Mouse (Mus musculus): ENCODE results near the gene Col13a1.

- TF ChIP-seq CTCF (IDR thresholded peaks at IDR 0.05; ENCODE audit: low read depth) (no peak), EP300 (IDR thresholded peaks at IDR 0.05; ENCODE audit: low read depth) (no peak)
Observed at GRCm38 (mm10) chr10:62027699-62028098, 48.8 kb upstream of the Col13a1 start.
